Comparison of ENCODE assay signal across 22 mouse cellular contexts in genomic region chr5:38372369-38372768, GRCm38 (mm10). TPM values are rescaled to one million over a fixed set of nuclear protein-coding genes. Genes with fewer than 3 reads are reported as not detected.
DNase-seq lines count a peak whose midpoint lies in the region; ATAC-seq lines count a peak whose summit lies in the region.
"Had no signal": no experiment of that assay in that cellular context is flagged by ENCODE, and none has a peak within 500 bp of the region (broad histone marks: within the 10 kb centered on the region; RNA-seq: fewer than 3 reads in every experiment).

No protein-coding gene starts in this region.

- H3K4me2 ChIP-seq in lung, embryonic 16.5 days (ENCODE audit: low read depth, low read length), result no peak overlapping the region
- H3K4me2 ChIP-seq in embryonic facial prominence, embryonic 12.5 days (replicated peaks), result no peak overlapping the region
- H3K4me2 ChIP-seq in heart, embryonic 12.5 days, result no peak overlapping the region
- H3K4me2 ChIP-seq: hindbrain, embryonic 15.5 days; limb, embryonic 12.5 days; liver, embryonic 11.5 days had no signal

- H3K27me3 ChIP-seq in lung, embryonic 16.5 days (ENCODE audit: control insufficient read depth, insufficient read depth, low read depth, low read length), result no peaks in the 10 kb centered on the region
- H3K27me3 ChIP-seq in embryonic facial prominence, embryonic 12.5 days, result no peaks in the 10 kb centered on the region
- H3K27me3 ChIP-seq in heart, embryonic 12.5 days (replicated peaks), result 0 out of 2 replicates have a peak, but pooled peaks cover under 1% of the 10 kb centered on the region
- H3K27me3 ChIP-seq: hindbrain, embryonic 15.5 days; limb, embryonic 12.5 days had no signal

- no peaks in the 10 kb centered on the region for H3K4me1 ChIP-seq in lung, embryonic 16.5 days (replicated peaks; ENCODE audit: control insufficient read depth, insufficient read depth, low read length)
- peaks cover 4% of the 10 kb centered on the region for H3K4me1 ChIP-seq in embryonic facial prominence, embryonic 12.5 days
- H3K4me1 ChIP-seq in heart, embryonic 12.5 days (replicated peaks), result peaks cover 6% of the 10 kb centered on the region; the same call in 1 of the 2 replicates
- H3K4me1 ChIP-seq: limb, embryonic 12.5 days had no signal

- no peaks in the 10 kb centered on the region for H3K36me3 ChIP-seq in lung, embryonic 16.5 days (ENCODE audit: control insufficient read depth, insufficient read depth, low read length)
- no peaks in the 10 kb centered on the region for H3K36me3 ChIP-seq in embryonic facial prominence, embryonic 12.5 days
- no peaks in the 10 kb centered on the region for H3K36me3 ChIP-seq in heart, embryonic 12.5 days
- H3K36me3 ChIP-seq: forebrain, embryonic 10.5 days; hindbrain, embryonic 15.5 days; limb, embryonic 12.5 days; midbrain, embryonic 10.5 days had no signal

- H3K27ac ChIP-seq in lung, embryonic 16.5 days (ENCODE audit: low read length), result no peak overlapping the region
- H3K27ac ChIP-seq in embryonic facial prominence, embryonic 12.5 days, result peak overlapping the region; percentile 19; the same call in 1 of the 2 replicates
- H3K27ac ChIP-seq in heart, embryonic 12.5 days (ENCODE audit: poor library complexity, severe bottlenecking), result no peak overlapping the region
- H3K27ac ChIP-seq: forebrain, embryonic 10.5 days; hindbrain, embryonic 15.5 days; limb, embryonic 12.5 days; midbrain, embryonic 10.5 days had no signal

- peak; percentile 65 for ATAC-seq in lung, embryonic 16.5 days (ENCODE audit: low read depth)
- no peak for ATAC-seq in embryonic facial prominence, embryonic 12.5 days (ENCODE audit: insufficient number of reproducible peaks, insufficient read depth, low FRiP score, low TSS enrichment)
- no peak for ATAC-seq in heart, embryonic 12.5 days (ENCODE audit: insufficient number of reproducible peaks, low FRiP score)
- ATAC-seq: CD4-positive, CD25-positive, alpha-beta regulatory T cell, adult 4 months had no signal

- H3K9ac ChIP-seq in lung, embryonic 16.5 days (ENCODE audit: low read length), result no peak overlapping the region
- no peak overlapping the region for H3K9ac ChIP-seq in embryonic facial prominence, embryonic 12.5 days
- no peak overlapping the region for H3K9ac ChIP-seq in heart, embryonic 12.5 days
- H3K9ac ChIP-seq: hindbrain, embryonic 15.5 days; limb, embryonic 12.5 days had no signal

- 7% methylated on average over 5 of the region's 5 CpGs for WGBS in lung, embryonic 16.5 days
- 12% methylated on average over 5 of the region's 5 CpGs for WGBS in embryonic facial prominence, embryonic 12.5 days
- WGBS in heart, embryonic 12.5 days, result 18% methylated on average over 5 of the region's 5 CpGs

- no peaks in the 10 kb centered on the region for H3K9me3 ChIP-seq in lung, embryonic 16.5 days (ENCODE audit: control insufficient read depth, low read length)
- H3K9me3 ChIP-seq in embryonic facial prominence, embryonic 12.5 days, result no peaks in the 10 kb centered on the region
- 0 out of 2 replicates have a peak, but pooled peaks cover 4% of the 10 kb centered on the region for H3K9me3 ChIP-seq in heart, embryonic 12.5 days (replicated peaks)
- H3K9me3 ChIP-seq: forebrain, embryonic 10.5 days; hindbrain, embryonic 15.5 days; limb, embryonic 12.5 days; midbrain, embryonic 10.5 days had no signal

- no peak overlapping the region for H3K4me3 ChIP-seq in lung, embryonic 16.5 days (ENCODE audit: low read length)
- H3K4me3 ChIP-seq in embryonic facial prominence, embryonic 12.5 days, result no peak overlapping the region
- H3K4me3 ChIP-seq in heart, embryonic 12.5 days, result no peak overlapping the region
- H3K4me3 ChIP-seq: forebrain, embryonic 10.5 days; hindbrain, embryonic 15.5 days; limb, embryonic 12.5 days; midbrain, embryonic 10.5 days had no signal

- peak; percentile 24 for DNase-seq in embryo, embryonic 10.5 days (ENCODE audit: low spot score)
- no peak for DNase-seq in embryo, embryonic 9.5 days (ENCODE audit: extremely low spot score)
- no peak for DNase-seq in lung, postnatal 25 days (ENCODE audit: low spot score)
- no peak for DNase-seq in cerebellum, postnatal 4 days (ENCODE audit: low spot score in 2 of 2)
- DNase-seq: adrenal gland, postnatal 36 days; cerebellum, adult 18-20 months; cerebellum, postnatal 25 days; kidney, adult 8-10 months; kidney, postnatal 25 days; lung, adult 2 months; thymus, postnatal 36 days had no signal

RNA-seq across cellular contexts. Expression of gene Drd5, which starts 53.2 kb away (rescaled TPM):
- not detected in 2 replicates for polyA plus RNA-seq in lung, embryonic 16.5 days (2015; fragmentation: Nextera tagmentation; extraction: Ambion mirVana)
- 0.41 and 0.43 TPM in 2 replicates for polyA plus RNA-seq in embryonic facial prominence, embryonic 12.5 days (2016; fragmentation: Nextera tagmentation; extraction: Ambion mirVana)
- not detected in 2 replicates for polyA plus RNA-seq in heart, embryonic 12.5 days (2016; fragmentation: Nextera tagmentation; extraction: Ambion mirVana)
- polyA plus RNA-seq: forebrain, embryonic 10.5 days; gonadal fat pad, adult 2 months; intestine, embryonic 14.5 days; limb, embryonic 12.5 days; liver, embryonic 11.5 days; lung, adult 2 months had no signal
